Mouse (Mus musculus): ENCODE results near the gene Defb20.
A peak's percentile ranks its signal among the peaks of the same experiment; 100 is the strongest.

The Defb20 gene

DNA sequence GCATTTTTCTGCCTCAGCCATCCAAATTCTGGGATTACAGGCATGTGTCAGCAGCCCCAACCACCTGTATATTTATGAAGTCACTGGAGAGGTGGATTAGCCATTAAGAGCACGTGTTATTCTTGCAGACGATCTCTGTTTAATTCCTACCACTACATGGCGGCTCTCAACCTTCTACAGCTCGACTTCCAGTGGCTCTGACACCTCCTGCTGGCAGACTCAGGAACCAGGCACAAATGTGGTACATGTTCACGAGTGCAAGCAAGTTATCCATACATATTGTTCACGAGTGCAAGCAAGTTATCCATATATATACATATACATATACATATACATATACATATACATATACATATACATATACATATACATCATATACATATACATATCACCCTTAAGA lies 16.3 kb downstream of the Defb20 start:
- no peak for DNase-seq (ENCODE audit: extremely low read depth, insufficient read length, low spot score)

DNA sequence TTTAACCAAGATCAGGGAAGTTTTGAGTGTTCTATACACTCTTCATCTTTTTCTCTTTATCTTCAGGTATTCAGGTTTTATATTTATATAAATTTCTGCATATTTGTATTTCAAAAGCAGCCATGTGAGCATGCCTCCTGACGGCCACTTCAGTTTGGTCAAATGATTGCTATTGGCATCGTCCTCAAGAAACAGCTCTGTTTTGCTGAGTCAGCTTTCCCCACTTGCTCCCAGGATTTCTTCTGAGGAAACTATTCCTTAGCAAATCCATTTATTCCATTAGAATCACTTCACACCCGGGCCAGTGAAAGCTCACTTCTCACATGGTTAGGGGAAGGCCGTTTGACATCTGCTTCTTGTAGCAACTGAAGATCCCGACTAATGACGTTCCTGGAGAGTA lies 21.2 kb downstream of the Defb20 start:
- no peak for DNase-seq (ENCODE audit: extremely low read depth, insufficient read length, low spot score)

DNA sequence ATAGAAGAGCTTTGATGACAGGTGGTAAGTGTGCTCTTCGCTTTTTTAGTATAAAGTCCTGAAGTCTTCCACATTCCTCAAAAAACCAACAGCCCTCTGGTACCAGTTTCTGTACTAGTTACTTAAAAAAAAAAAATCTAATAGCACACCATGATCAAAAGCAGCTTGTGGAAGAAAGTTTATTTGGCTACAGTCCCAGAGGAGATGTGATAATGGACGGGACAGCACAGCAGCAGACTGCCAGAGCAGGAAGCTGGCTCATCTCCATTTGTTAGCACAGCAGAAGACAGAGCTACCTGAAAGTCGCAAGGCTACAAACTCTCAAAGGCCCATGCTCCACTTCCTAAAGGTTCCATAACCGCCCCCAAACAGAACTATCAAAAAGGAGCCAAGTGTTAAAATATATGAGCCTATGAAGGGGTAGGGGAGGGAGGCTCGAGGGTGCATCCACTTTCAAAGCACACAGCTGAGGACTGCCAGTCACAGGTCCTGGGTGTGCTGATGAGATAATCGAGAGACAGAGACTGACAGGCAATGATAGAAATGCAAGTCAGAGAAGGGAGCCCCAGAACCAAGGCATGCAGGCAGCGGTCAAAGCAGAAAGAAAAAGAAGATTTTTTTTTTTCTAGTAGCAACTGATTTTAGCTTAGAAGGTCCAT lies 23.5 kb downstream of the Defb20 start:
- no peak for DNase-seq (ENCODE audit: extremely low read depth, insufficient read length, low spot score)

DNA sequence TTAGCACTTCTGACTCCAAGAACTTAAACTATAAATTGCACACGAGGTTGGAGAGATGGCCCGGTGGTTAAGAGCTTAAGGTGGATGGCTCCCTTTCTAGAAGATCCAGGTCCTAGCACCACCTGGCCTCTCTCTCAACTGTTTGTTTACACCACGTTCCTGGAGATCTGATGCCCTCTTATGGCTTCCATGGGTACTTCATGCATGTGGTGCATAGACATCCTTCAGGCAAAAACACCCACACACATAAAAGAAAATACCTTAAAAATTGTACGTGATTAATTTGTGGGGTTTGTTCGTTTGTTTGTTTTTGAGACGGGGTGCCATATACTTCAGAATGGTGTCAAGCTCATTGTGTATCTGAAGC lies 24.0 kb downstream of the Defb20 start:
- no peak for DNase-seq (ENCODE audit: extremely low read depth, insufficient read length, low spot score)

DNA sequence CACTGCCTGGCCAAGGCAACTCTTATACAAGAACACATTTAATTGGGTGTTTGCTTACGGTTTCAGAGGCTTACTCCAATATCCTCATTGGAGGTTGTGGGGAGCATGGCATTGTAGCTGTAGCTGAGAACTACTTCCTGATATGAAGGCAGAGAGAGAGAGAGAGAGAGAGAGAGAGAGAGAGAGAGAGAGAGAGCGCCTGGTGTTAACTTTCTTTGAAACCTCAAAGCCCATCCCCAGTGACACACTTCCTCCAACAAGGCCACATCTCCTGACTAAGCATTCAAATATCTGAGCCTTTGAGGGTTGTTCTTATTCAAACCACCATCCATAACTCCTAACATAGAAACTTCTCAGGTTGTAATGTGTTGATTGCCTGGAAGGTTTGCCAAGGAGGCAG lies 27.1 kb downstream of the Defb20 start:
- peak; percentile 16 for DNase-seq (ENCODE audit: extremely low read depth, insufficient read length, low spot score)

DNA sequence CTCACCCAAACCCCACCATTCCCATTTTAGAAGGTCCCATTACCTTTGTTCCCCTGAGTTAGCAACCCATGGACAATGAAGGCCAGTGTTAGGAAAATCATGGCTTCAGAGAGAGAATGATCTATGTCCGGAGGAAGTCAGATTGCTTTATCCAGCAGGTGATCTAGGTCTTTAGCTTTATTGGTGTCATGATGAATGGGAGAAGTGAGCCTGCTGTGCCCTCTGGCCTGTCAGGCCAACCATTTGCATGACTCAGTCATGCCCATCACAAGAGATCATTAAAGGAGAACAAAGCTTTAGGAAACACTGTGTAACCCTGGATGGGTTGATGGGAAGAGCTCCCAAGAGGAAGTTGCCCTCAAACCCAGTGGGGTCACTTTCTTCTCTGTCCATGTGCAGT lies 34.7 kb downstream of the Defb20 start, which contains the start of gene Defb26:
Gene Defb26, minus strand, starts transcription at position 101 of the 400 bp plus-strand sequence.
- no peak for DNase-seq (ENCODE audit: extremely low read depth, insufficient read length, low spot score)

DNA sequence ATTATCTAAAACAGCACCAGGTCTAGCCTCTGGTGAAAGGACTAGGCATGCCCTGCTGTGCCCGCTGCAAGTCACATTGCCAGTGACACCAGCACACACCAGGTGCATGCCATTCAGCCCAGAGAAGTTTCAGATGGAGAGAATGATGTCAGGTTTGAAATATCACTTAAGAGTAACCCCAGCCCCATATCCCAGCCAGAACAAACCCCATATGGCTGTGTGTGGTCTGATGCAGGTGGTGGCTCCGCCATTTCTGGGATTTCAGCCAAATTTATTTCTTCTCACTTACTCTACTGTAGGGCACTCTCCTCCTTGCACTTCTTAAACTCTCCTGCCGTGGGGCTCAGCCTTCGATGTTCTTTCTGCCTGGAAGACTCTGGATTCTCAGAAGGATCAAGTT lies 39.2 kb downstream of the Defb20 start:
- no peak for DNase-seq (ENCODE audit: extremely low read depth, insufficient read length, low spot score)

DNA sequence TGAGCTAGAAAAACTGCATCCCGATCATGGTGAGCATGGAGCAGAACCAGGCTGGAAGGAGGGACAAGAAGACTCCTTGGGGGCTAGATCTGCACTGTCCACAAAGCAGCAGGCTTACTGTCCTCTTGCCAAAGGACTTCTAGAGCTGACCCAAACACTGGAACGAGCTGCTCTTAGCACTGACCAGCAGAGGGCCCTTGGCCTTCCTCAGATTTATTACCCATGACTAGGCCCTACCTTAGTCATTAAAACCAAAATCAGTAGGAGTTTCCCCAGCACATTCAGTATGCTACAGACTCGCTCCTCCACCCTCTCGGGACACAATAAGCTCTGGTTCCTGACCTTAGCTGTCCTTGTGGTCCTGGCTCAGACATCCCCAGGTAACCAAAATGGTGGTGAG lies 41.1 kb downstream of the Defb20 start, which contains the start of gene Defb28:
Gene Defb28, plus strand, starts transcription at position 275 of the 400 bp plus-strand sequence.
- DNase-seq (ENCODE audit: extremely low read depth, insufficient read length, low spot score), result no peak
